Mouse (Mus musculus): ENCODE measurements around the gene A930009A15Rik. TPM values are rescaled to one million over a fixed set of nuclear protein-coding genes. Genes with fewer than 3 reads are reported as not detected.

Gene A930009A15Rik
- not detected in 2 replicates for total RNA-seq (2023)

DNA sequence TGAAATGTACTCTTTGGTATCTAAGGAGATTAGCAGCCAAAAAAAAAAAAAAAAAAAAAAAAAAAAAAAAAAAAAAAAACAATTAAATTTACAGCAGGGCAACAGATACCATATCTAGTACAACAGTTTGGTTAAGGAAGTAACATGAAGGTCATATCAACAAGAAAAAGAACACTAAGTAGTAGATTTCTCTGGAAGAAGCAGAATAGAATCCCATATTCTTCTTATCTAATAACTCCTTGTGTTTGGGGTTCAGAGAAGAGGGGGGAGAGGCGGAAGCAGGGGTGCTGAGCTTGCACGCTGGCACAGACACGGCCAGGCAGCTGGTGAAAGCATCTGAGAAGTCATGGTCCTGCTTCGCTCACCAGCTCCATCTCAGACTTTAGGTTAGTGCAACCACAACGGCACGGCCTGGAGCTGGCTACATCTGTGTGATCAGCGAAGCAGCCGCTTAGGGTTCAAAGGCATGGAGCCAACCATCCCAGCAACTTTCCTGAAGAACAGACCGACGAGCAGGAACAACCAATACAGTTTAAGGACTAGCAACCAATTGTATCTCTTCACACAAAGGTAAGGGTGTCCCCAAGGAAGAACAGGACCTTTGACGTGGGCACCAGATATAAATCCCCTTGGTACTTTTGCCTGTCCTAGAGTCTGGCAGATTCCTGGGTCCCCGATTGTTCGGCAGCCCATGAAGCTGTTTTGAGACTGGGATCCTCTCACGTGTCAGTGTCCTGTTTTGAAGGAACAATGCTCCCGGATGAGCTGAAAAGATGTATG is at the start of gene A930009A15Rik:
Gene A930009A15Rik (plus strand): TSS at position 275 of the 780 bp plus-strand sequence.

DNA sequence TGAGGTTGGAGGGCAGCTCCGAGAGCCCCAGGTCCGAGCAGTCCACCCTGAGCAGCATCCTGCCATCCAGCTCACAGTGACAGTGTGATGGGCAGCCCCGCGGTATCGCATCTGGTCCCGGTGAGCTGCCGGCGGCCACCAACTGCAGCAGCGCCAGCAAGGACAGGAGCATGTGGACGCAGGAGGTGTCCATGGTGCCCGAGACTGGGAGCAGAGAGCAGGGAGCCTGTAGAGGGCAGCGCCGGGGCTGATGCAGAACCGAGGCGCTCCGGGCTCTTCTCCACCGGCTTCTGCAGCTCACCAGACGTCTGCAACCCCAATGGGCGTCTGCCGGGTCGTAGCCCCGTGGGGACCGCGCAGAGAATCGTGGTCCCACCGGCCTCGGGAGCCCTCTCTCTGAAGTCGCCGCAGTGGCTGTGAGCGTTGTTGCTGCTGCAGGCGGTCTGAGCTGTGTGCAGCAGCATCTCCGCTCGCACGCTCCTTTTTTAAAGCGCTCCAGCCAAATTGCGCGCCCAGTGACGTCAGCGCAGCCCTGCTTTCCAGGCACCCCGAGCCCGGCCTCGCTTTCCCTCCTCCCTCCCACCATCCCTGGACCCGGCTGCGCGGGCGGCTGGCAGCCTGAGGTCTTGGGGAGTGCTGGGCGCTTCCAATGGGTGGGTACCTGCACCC is 17.6 kb downstream of the A930009A15Rik start, which contains the start of gene Lgr5:
Gene Lgr5 (minus strand): TSS at position 480 of the 669 bp plus-strand sequence.

Other genes with a start within 250 kb of the A930009A15Rik start
- 18.5 and 19.2 TPM in 2 replicates for gene Tmem19, start 207.5 kb upstream of the A930009A15Rik start, total RNA-seq (2023)
- 3.8 and 4.4 TPM in 2 replicates for gene Thap2, start 185.5 kb upstream of the A930009A15Rik start, total RNA-seq (2023)
- gene Zfc3h1, start 185.0 kb upstream of the A930009A15Rik start, total RNA-seq (2023): 81.2 and 123 TPM in 2 replicates
- 0.27 TPM in 1 of 2 replicates, not detected in the other for gene Lgr5, start 17.8 kb downstream of the A930009A15Rik start, total RNA-seq (2023)
- gene Tspan8, start 246.8 kb downstream of the A930009A15Rik start, total RNA-seq (2023): 0.43 TPM in 1 of 2 replicates, not detected in the other

Measured in neutrophil, adult 65 days (primary cell).